Mouse (Mus musculus): ENCODE measurements around the gene Fmnl1. TPM values are rescaled to one million over a fixed set of nuclear protein-coding genes. Genes with fewer than 3 reads are reported as not detected.

The Fmnl1 gene
- polyA plus RNA-seq (2015; fragmentation: Nextera tagmentation; extraction: Ambion mirVana) = 3.0 and 4.2 TPM in 2 replicates

DNA sequence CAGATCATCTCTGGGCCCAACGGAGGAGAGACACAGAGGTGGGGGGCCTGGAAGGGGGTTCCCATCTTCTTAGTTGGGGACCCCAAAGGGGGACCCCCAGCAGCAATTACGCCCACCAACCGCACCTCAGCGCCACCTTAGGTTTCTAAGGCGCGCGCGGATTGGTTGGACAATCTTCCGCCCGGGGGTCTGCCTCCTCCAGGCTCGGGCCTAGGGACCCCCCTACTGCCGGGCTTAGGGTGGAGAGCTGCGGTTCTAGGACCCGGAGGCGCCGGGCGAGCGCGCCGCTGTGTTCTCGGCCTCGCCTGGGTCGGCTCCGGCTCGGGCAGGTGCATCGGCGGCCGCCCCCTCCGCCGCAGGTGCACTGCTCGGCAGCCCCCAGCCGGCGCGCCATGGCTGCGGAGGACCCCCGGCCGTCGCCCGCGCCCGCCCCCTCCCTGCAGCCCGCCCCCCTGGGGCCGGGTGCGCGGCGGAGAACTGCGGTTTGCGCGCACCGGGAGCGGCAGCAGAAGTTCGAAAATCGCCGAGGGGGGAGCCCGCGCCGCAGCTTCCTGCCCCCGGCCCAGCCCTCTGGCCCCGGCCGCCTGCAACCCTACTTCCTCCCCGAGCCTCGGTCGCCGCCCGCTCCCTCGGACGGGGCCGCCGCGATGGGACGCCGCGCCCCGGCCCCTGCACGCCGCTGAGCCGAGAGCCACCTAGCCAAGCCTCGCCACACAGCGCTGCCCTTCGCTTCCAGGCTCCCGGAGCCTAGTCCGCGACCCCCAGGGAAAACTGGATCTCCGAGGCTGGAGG is at the start of gene Fmnl1:
Gene Fmnl1 (plus strand): TSS at position 614 of the 792 bp plus-strand sequence.
- H3K36me3 ChIP-seq = no peaks in the 10 kb centered on the region
- peak within 1 kb of the TSS; percentile 76 for H3K9ac ChIP-seq
- H3K4me3 ChIP-seq = peak within 1 kb of the TSS; percentile 64
- ATAC-seq (ENCODE audit: low read depth) = peak; percentile 85
- H3K4me2 ChIP-seq = peak within 1 kb of the TSS; percentile 82
- H3K9me3 ChIP-seq = no peaks in the 10 kb centered on the region
- under 1% methylated on average over 82 of the region's 84 CpGs for WGBS
- H3K27me3 ChIP-seq = peaks cover 71% of the 10 kb centered on the region
- H3K4me1 ChIP-seq (replicated peaks) = peaks cover 25% of the 10 kb centered on the region
- H3K27ac ChIP-seq (replicated peaks) = peak within 1 kb of the TSS; percentile 61

DNA sequence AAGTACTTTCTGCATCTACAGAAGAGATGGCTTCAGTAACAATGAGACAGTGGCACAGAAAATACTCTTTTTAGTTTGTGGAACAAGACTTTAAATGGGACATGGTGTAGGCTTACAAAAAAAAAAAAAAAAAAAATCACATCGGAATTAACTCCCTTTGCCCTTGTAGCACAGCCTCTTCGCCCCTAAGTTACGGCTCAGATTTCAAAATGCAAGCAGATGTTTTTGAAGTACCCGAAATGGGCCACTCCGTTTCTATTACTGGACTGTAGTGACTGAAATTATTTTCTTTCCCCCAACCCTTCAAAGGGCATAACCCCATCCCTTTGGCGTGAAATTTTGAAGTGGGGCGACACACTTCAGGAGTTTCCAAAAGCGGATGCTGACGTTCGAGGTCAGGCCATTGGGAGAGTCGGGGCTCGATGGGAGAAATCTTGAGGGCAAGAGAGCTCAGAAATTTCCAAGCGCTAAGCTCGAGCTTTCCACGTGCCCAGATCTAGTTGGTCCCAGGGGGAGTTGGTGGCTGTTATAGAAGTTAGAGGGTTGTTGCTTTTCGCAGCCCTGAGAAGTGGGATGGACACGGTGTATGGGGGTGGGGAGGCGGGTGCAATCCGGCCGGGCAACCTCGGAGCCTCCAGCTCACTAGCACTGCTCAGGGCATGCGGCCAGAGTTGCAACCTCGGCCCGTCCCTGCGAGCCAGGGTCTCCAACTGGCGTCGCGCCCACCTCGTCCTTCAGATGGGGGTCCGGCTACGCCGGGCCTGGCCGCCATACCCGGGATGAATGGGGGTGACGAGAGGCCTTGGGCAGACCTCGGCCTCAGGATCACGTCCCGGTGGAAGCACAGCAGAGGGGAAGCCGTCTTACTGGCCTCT is 39.0 kb upstream of the Fmnl1 start, which contains the start of gene Hexim2:
Gene Hexim2 (plus strand): TSS at position 729 of the 875 bp plus-strand sequence.
- ATAC-seq (ENCODE audit: low read depth) = peak; percentile 70
- H3K27ac ChIP-seq (replicated peaks) = peak within 1 kb of the TSS; percentile 99
- peaks cover 55% of the 10 kb centered on the region for H3K4me1 ChIP-seq (replicated peaks)
- H3K4me3 ChIP-seq = peak within 1 kb of the TSS; percentile 93
- no peaks in the 10 kb centered on the region for H3K27me3 ChIP-seq
- no peaks in the 10 kb centered on the region for H3K9me3 ChIP-seq
- H3K9ac ChIP-seq = peak within 1 kb of the TSS; percentile 100
- no peaks in the 10 kb centered on the region for H3K36me3 ChIP-seq
- peak within 1 kb of the TSS; percentile 89 for H3K4me2 ChIP-seq
- WGBS = under 1% methylated on average over 39 of the region's 39 CpGs

DNA sequence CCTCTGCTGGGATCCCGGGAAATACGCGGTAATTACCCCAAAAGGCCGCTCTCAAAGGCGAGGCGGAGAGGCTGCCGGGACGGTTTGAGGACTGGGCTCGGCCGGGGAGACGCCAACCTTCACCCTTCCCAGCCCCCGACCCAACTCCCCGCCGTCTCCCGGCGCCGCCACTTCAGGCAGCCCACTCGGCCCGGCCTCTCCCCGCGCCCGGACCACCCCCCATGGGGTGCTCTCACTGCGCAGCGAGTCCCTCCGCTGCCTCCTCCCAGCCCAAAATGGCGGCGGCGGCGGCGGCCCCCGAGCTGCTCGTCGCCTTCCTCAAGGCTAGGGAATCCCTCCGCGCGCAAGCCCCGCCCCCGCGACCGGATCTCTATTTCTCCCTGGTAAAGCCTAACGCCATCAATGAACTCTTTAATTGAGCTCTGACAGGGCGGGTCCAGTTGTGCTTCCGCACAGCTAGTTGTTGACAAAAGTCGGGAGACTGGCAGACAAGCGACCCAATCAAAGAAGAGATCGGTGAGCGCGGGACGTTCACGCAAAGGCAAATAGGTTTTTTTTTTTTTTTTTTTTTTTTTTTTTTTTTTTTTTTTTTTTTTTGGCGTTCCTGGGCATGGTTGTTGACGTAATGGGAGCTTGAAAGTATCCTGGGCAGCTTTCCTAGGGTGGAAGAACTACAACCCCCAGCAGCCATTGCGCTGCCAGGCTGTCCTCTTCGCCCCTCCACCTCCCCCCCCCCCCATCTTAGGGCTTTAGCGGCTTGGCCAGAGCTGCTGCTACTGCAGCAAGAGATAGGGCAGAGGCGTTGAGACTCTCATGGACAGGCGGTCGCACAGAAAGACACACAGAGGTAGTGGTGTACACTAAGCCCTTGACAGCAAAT is 38.1 kb upstream of the Fmnl1 start:
- Histone ChIP-seq H3K9ac (peak overlapping the region; percentile 100), H3K9me3 (no peaks in the 10 kb centered on the region), H3K4me3 (peak overlapping the region; percentile 93), H3K27ac (replicated peaks) (peak overlapping the region; percentile 99), H3K36me3 (no peaks in the 10 kb centered on the region), H3K4me1 (replicated peaks) (peaks cover 55% of the 10 kb centered on the region), H3K27me3 (no peaks in the 10 kb centered on the region), H3K4me2 (peak overlapping the region; percentile 89)
- ATAC-seq (ENCODE audit: low read depth) = peak; percentile 93
- WGBS = under 1% methylated on average over 55 of the region's 58 CpGs

DNA sequence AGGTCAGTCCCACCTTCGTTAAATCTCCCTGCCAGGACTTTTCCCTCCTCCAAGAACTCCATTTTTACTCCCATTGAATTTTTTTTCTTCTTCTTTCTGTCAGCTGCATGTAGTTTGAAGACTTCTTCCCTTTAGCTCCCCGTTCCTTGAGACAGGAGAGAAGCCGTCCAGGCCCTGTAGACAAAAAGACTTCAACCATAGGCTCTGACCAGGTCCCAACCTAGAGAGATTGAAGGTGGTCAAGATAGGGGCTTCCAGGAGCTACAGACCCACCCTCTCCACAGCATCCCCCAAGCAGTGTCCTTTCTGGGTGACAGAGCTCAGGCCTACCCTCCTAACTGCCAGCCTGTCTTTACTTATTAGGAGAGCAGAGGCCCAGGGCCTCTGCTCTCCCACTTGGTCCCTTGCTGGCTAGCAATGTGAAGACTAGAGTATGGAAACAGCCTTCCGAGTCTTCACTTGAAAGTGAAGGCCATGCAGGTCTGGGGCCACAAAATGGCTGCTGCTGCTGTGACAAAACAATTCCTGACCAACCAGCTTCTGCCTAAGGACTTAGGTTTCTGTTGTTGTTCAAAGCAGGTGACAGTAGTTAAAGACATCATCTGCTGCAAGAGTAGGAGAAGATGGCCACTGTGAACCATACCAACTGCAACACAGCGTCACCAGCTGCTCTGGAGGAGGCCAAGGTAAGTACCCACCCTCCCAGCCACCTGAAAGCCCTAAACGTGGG is 37.3 kb upstream of the Fmnl1 start:
- H3K27me3 ChIP-seq = no peaks in the 10 kb centered on the region
- no peaks in the 10 kb centered on the region for H3K9me3 ChIP-seq
- H3K4me2 ChIP-seq = peak overlapping the region; percentile 54
- ATAC-seq (ENCODE audit: low read depth) = peak; percentile 32; the same call in 1 of the 2 replicates
- H3K27ac ChIP-seq (replicated peaks) = peak overlapping the region; percentile 78
- H3K9ac ChIP-seq = peak overlapping the region; percentile 65
- peaks cover 6% of the 10 kb centered on the region; the same call in 1 of the 2 replicates for H3K36me3 ChIP-seq
- peak overlapping the region; percentile 30 for H3K4me3 ChIP-seq
- peaks cover 55% of the 10 kb centered on the region for H3K4me1 ChIP-seq (replicated peaks)
- WGBS = 56% methylated on average over 6 of the region's 6 CpGs

DNA sequence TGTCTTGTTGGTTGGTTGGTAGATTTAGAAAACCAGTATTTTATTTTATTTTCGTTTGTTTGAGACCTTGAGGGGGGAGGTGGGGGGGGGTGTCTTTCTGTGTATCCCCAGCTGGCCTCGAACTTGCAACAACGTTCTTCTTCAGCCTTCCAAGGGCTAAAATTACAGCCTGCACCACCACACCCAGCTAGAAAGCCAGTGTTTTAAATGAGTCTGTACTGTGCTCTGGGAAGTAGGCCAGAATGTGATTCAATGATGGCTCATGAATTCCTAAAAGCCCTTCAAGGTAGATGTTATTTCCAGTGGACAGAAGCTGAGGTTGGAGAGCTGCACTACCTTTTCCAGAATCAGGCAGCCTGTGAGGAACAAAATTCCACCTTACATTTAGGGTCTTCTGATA is 36.7 kb upstream of the Fmnl1 start:
- Histone ChIP-seq H3K27me3 (no peaks in the 10 kb centered on the region), H3K4me2 (peak overlapping the region; percentile 54), H3K4me3 (0 out of 2 replicates have a peak overlapping the region, but pooled peaks have one; percentile 30), H3K9ac (no peak overlapping the region), H3K9me3 (no peaks in the 10 kb centered on the region), H3K4me1 (replicated peaks) (peaks cover 55% of the 10 kb centered on the region), H3K36me3 (peaks cover 12% of the 10 kb centered on the region), H3K27ac (replicated peaks) (peak overlapping the region; percentile 78; the same call in 1 of the 2 replicates)
- ATAC-seq (ENCODE audit: low read depth) = no peak
- WGBS = 74% methylated on average over 3 of the region's 3 CpGs

DNA sequence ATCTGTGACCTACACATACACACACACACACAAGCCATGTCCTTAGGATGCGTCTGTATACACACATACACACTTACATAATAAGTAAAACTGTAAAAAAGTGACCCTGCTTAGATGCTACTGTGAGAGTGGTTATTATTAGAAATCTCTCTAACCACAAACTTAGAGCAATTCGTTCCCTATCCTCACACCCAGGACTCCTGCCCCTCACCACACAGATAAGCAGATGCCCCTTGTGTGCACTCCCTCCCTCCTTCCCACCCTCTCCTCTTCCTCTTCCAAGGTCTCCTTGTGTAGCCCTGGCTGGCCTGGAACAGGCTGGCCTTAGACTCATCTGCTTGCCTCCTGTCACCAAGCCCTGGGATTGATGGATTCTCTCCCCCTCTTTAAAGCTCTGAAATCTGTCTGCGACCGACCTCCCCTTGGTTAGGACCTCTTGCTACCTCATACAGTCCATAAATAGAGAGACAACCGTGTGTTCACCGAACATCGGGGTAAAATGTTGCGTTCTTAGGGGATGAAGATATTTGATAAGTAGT is 34.8 kb upstream of the Fmnl1 start:
- 90% methylated on average over 8 of the region's 8 CpGs for WGBS
- Histone ChIP-seq H3K36me3 (peaks cover 23% of the 10 kb centered on the region), H3K4me3 (no peak overlapping the region), H3K4me2 (no peak overlapping the region), H3K27me3 (no peaks in the 10 kb centered on the region), H3K27ac (replicated peaks) (no peak overlapping the region), H3K4me1 (replicated peaks) (peaks cover 47% of the 10 kb centered on the region), H3K9ac (no peak overlapping the region), H3K9me3 (no peaks in the 10 kb centered on the region)
- no peak for ATAC-seq (ENCODE audit: low read depth)

DNA sequence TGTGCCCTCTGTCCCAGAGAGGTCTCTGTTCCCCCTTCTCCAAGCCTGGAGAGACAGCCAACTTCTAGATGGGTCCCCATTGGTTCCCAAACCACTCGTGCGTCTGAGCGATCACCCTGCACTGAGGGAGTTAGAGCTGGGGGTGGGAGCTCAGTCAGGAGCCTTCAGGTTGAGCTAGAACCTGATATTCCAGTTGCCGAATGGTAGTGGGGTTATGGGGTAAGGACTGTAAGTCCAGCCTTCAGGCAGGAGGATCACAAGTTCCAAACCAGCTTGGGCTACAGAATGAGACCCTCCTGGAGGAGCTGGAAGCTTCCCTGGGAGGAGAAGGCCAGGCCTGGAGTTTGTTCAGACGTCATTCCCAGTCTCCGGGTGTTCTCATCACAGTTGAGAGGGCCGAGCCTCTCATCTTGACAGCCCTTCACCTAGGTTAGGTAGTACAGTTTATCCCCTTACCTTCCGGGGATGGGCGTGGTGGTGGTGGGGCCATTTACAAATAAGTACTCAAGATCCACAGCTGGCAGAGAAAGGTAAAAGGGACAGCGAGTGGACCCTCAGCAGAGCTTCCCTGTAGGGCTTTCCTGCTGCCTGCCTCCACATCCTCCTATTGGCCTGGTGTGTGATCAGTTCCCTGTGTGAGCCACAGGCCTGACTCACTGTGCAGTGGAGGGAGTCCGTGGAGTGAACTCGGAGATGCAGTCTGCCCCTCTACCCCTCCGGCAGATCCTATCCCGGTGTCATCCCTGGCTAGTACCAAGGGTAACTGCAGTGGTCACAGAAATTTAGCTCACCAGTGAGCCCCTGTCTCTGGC is 30.8 kb upstream of the Fmnl1 start:
- Histone ChIP-seq H3K27me3 (no peaks in the 10 kb centered on the region), H3K9ac (no peak overlapping the region), H3K9me3 (no peaks in the 10 kb centered on the region), H3K4me1 (replicated peaks) (peaks cover 49% of the 10 kb centered on the region), H3K36me3 (peaks cover 23% of the 10 kb centered on the region), H3K27ac (replicated peaks) (peak overlapping the region; percentile 90), H3K4me3 (no peak overlapping the region), H3K4me2 (no peak overlapping the region)
- 87% methylated on average over 14 of the region's 14 CpGs for WGBS
- ATAC-seq (ENCODE audit: low read depth) = no peak

DNA sequence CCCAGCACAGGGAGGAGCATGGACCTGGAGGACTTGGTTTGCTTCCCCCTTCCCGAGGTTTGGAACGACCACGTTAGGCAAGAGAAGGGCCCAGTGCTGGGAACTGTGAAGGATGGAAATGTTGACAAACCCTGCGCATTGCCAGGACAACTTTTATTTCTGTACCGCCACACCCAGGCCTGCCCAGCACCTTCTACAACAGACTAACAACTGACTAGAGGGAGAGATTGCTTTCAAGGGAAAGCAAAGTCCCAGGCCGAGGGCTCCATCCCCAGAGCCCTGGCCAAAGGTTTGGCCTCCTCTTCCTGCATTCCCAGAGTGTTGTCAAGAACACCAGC is 30.2 kb upstream of the Fmnl1 start:
- Histone ChIP-seq H3K4me1 (replicated peaks) (peaks cover 46% of the 10 kb centered on the region), H3K27ac (replicated peaks) (peak overlapping the region; percentile 90), H3K36me3 (peaks cover 23% of the 10 kb centered on the region), H3K9me3 (no peaks in the 10 kb centered on the region), H3K4me2 (no peak overlapping the region), H3K4me3 (no peak overlapping the region), H3K9ac (no peak overlapping the region), H3K27me3 (no peaks in the 10 kb centered on the region)
- 68% methylated on average over 6 of the region's 6 CpGs for whole genome bisulfite sequencing
- ATAC-seq (ENCODE audit: low read depth) = no peak

DNA sequence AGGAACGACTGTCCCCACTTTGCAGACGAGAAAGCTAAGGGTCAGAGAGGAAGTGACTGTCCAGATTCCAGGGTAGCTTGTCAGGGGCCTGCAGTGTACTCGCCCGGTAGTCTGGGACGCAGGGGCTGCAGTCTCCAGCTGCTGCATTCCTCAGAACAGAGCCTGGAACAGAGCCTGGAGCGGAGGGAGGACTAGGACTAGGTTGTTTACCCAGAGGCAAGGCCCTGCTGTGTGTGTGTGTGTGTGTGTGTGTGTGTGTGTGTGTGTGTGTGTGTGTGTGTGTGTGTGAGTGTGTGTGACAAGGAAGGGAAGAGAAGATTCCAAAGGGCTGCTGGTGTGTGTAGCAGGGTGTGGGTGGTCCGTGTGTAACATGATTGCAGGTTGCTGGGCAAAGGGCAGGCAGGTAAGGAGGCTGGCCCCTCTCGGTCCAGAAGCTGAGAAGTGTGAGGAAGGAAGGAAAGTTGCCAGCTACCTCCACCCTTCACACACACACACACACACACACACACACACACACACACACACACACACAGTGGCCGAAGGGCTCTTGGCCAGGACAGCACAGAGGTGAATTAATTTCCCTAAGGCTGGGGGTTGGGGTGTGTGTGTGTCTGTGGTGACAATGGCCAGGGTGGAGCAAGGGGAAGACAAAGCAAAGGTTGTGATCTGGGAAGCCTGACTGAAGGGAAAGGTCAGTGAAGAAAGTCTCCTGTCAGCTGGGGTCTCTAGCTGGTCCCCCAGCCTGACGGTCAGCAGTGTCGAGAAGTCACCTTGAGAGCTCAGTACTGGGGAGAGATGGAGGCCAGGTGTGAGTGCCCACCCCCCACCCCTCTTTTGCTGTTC is 29.6 kb upstream of the Fmnl1 start:
- Histone ChIP-seq H3K36me3 (peaks cover 23% of the 10 kb centered on the region), H3K4me1 (replicated peaks) (peaks cover 40% of the 10 kb centered on the region), H3K9ac (peak overlapping the region; percentile 43), H3K27ac (replicated peaks) (peak overlapping the region; percentile 90), H3K27me3 (no peaks in the 10 kb centered on the region), H3K4me3 (no peak overlapping the region), H3K4me2 (no peak overlapping the region), H3K9me3 (no peaks in the 10 kb centered on the region)
- no peak for ATAC-seq (ENCODE audit: low read depth)
- 40% methylated on average over 9 of the region's 11 CpGs for WGBS

DNA sequence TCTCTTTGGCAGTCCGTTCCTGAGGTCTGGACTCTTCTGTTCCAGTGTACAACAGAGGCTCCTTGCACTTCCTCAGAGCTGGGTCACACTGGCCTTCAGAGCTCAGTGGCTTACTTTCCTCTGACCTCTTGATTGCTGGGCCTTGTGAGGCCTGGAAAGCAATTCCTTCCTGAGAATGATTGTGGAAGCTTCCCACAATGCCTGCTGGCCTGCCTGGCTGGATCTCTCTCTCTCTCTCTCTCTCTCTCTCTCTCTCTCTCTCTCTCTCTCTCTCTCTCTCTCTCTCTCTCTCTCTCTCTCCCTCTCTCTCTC is 29.0 kb upstream of the Fmnl1 start:
- Histone ChIP-seq H3K36me3 (peaks cover 23% of the 10 kb centered on the region), H3K4me1 (replicated peaks) (peaks cover 39% of the 10 kb centered on the region), H3K9me3 (no peaks in the 10 kb centered on the region), H3K4me3 (no peak overlapping the region), H3K9ac (peak overlapping the region; percentile 43), H3K4me2 (peak overlapping the region; percentile 52; the same call in 1 of the 2 replicates), H3K27me3 (no peaks in the 10 kb centered on the region), H3K27ac (replicated peaks) (peak overlapping the region; percentile 90)
- ATAC-seq (ENCODE audit: low read depth) = peak; percentile 49; the same call in 1 of the 2 replicates
- WGBS = 40% methylated on average over 1 of the region's 1 CpGs
